Mouse (Mus musculus) neural tube, embryonic 15.5 days (tissue): ENCODE measurements around the gene Fam90a1a. TPM values are rescaled to one million over a fixed set of nuclear protein-coding genes. Genes with fewer than 3 reads are reported as not detected.
"Not testable (repeated sequence)": the region's sequence is repeated elsewhere in the genome, so short reads cannot be mapped to it uniquely, and the experiment has no call there.

Experiments
- ATAC-seq: fragments of 200-750 bp; cut with Nextera tagmentation; 2 replicates; pipeline ENCODE4 v1.8.0; 2017; ENCODE audit warnings: mild to moderate bottlenecking, moderate TSS enrichment, moderate library complexity; ENCODE audit not compliant: low FRiP score
- H3K27ac ChIP-seq: fragments of 300-500 bp; sonication (generic); replicated peaks from 2 replicates; pipeline ENCODE4 v1.5.1; 2015; ENCODE audit warnings: mild to moderate bottlenecking, inconsistent platforms
- H3K27me3 ChIP-seq: fragments of 300-500 bp; sonication (generic); replicated peaks from 2 replicates; pipeline ENCODE4 v1.6.1; 2015; ENCODE audit warnings: inconsistent platforms
- H3K36me3 ChIP-seq: fragments of 300-500 bp; sonication (generic); 2 replicates; pipeline ENCODE4 v1.6.1; 2015; ENCODE audit warnings: inconsistent platforms
- H3K4me1 ChIP-seq: fragments of 300-500 bp; sonication (generic); 2 replicates; pipeline ENCODE4 v1.6.1; 2015; ENCODE audit warnings: inconsistent platforms
- H3K4me2 ChIP-seq: fragments of 300-500 bp; sonication (generic); 2 replicates; pipeline ENCODE4 v1.6.1; 2015; ENCODE audit warnings: inconsistent platforms, mild to moderate bottlenecking, moderate library complexity
- H3K4me3 ChIP-seq: fragments of 300-500 bp; sonication (generic); replicated peaks from 2 replicates; pipeline ENCODE4 v1.5.1; 2015; ENCODE audit warnings: mild to moderate bottlenecking, inconsistent platforms
- H3K9ac ChIP-seq: fragments of 300-500 bp; sonication (generic); replicated peaks from 2 replicates; pipeline ENCODE4 v1.6.1; 2015; ENCODE audit warnings: mild to moderate bottlenecking, inconsistent platforms
- H3K9me3 ChIP-seq: fragments of 300-500 bp; sonication (generic); replicated peaks from 2 replicates; pipeline ENCODE4 v1.6.1; 2016; ENCODE audit warnings: inconsistent platforms
- WGBS: fragments of 180-500 bp; shearing (Covaris S2); methylation state at CpG from one replicate; pipeline ENCODE4 v1.1.7; 2015; ENCODE audit warnings: mixed read lengths; 5-methylcytosine and 5-hydroxymethylcytosine counted together
- polyA plus RNA-seq: library from polyadenylated mRNA; unstranded; fragments of >200 nt; fragmentation: Nextera tagmentation; extraction: Ambion mirVana; gene quantifications from 2 replicates; pipeline ENCODE4 v1.2.1, GENCODE M21; 2015

Gene Fam90a1a
- not detected in 2 replicates for polyA plus RNA-seq

- H3K9me3 ChIP-seq = no peaks in the 10 kb centered on the region
- no peak within 1 kb of the TSS for H3K4me2 ChIP-seq
- H3K36me3 ChIP-seq = no peaks in the 10 kb centered on the region
- no peak within 1 kb of the TSS for H3K27ac ChIP-seq
- H3K27me3 ChIP-seq = no peaks in the 10 kb centered on the region
- ATAC-seq = no peak
- no peak within 1 kb of the TSS for H3K9ac ChIP-seq
- no peaks in the 10 kb centered on the region for H3K4me1 ChIP-seq
- no peak within 1 kb of the TSS for H3K4me3 ChIP-seq
- 93% methylated on average over 2 of the region's 2 CpGs for WGBS
These were observed at the start of gene Fam90a1a for GRCm38 (mm10) chr8:21958414-21958813. Fam90a1a (plus strand) TSS chr8:21958714.

- H3K9me3 ChIP-seq = no peaks in the 10 kb centered on the region
- H3K27ac ChIP-seq = no peak overlapping the region
- H3K36me3 ChIP-seq = no peaks in the 10 kb centered on the region
- H3K4me1 ChIP-seq = no peaks in the 10 kb centered on the region
- H3K4me3 ChIP-seq = no peak overlapping the region
- ATAC-seq = no peak
- no peak overlapping the region for H3K4me2 ChIP-seq
- 10% methylated on average over 1 of the region's 1 CpGs for WGBS
- no peak overlapping the region for H3K9ac ChIP-seq
- no peaks in the 10 kb centered on the region for H3K27me3 ChIP-seq
These were observed 46.6 kb upstream of the Fam90a1a start for GRCm38 (mm10) chr8:21911931-21912330.

- Histone ChIP-seq H3K27ac (no peak overlapping the region), H3K4me2 (no peak overlapping the region), H3K4me1 (no peaks in the 10 kb centered on the region), H3K4me3 (no peak overlapping the region), H3K27me3 (no peaks in the 10 kb centered on the region), H3K36me3 (no peaks in the 10 kb centered on the region), H3K9me3 (no peaks in the 10 kb centered on the region), H3K9ac (no peak overlapping the region)
- no peak for ATAC-seq
- 29% methylated on average over 2 of the region's 2 CpGs for WGBS
These were observed 46.0 kb upstream of the Fam90a1a start for GRCm38 (mm10) chr8:21912554-21912953.

- Histone ChIP-seq H3K9ac (no peak overlapping the region), H3K4me3 (no peak overlapping the region), H3K36me3 (no peaks in the 10 kb centered on the region), H3K9me3 (no peaks in the 10 kb centered on the region), H3K27ac (no peak overlapping the region), H3K4me1 (no peaks in the 10 kb centered on the region), H3K4me2 (no peak overlapping the region), H3K27me3 (no peaks in the 10 kb centered on the region)
- no peak for ATAC-seq
- 94% methylated on average over 3 of the region's 3 CpGs for WGBS
These were observed 42.9 kb upstream of the Fam90a1a start for GRCm38 (mm10) chr8:21915625-21916024.

- ATAC-seq, H3K4me1 ChIP-seq, H3K4me3 ChIP-seq, H3K9me3 ChIP-seq, H3K4me2 ChIP-seq, H3K27ac ChIP-seq, H3K36me3 ChIP-seq, H3K9ac ChIP-seq, H3K27me3 ChIP-seq: not testable (repeated sequence)
- 81% methylated on average over 3 of the region's 3 CpGs for WGBS
These were observed 27.8 kb upstream of the Fam90a1a start for GRCm38 (mm10) chr8:21930754-21931153.

GRCm38 (mm10) chr8:21932610-21933009 lies 25.9 kb upstream of the Fam90a1a start, which contains the start of gene Defb15:
Defb15 (minus strand) TSS chr8:21932710.
- Histone ChIP-seq H3K9ac (no peak within 1 kb of the TSS), H3K4me2 (no peak within 1 kb of the TSS), H3K4me1 (no peaks in the 10 kb centered on the region), H3K36me3 (no peaks in the 10 kb centered on the region), H3K27ac (no peak within 1 kb of the TSS), H3K27me3 (no peaks in the 10 kb centered on the region), H3K9me3 (no peaks in the 10 kb centered on the region), H3K4me3 (no peak within 1 kb of the TSS)
- ATAC-seq = no peak
- 91% methylated on average over 6 of the region's 6 CpGs for WGBS

GRCm38 (mm10) chr8:21938052-21938451 lies 20.5 kb upstream of the Fam90a1a start, which contains the start of gene Defb35:
Defb35 (plus strand) TSS chr8:21938352.
- H3K9me3 ChIP-seq, H3K4me1 ChIP-seq, H3K36me3 ChIP-seq, H3K27ac ChIP-seq, H3K4me2 ChIP-seq, ATAC-seq, H3K4me3 ChIP-seq, H3K27me3 ChIP-seq, H3K9ac ChIP-seq: not testable (repeated sequence)
- WGBS = 86% methylated on average over 4 of the region's 4 CpGs

- H3K4me1 ChIP-seq = no peaks in the 10 kb centered on the region
- no peak within 1 kb of the TSS for H3K4me2 ChIP-seq
- 82% methylated on average over 6 of the region's 6 CpGs for WGBS
- H3K27ac ChIP-seq = no peak within 1 kb of the TSS
- no peak within 1 kb of the TSS for H3K4me3 ChIP-seq
- H3K9me3 ChIP-seq = no peaks in the 10 kb centered on the region
- H3K36me3 ChIP-seq = no peaks in the 10 kb centered on the region
- no peak for ATAC-seq
- no peaks in the 10 kb centered on the region for H3K27me3 ChIP-seq
- H3K9ac ChIP-seq = no peak within 1 kb of the TSS
These were observed 12.1 kb upstream of the Fam90a1a start, which contains the start of gene Defb13 for GRCm38 (mm10) chr8:21946462-21946861. Defb13 (plus strand) TSS chr8:21946762.

GRCm38 (mm10) chr8:21947311-21948017 lies 11.1 kb upstream of the Fam90a1a start:
- H3K27me3 ChIP-seq = no peaks in the 10 kb centered on the region
- H3K4me3 ChIP-seq = no peak overlapping the region
- H3K9me3 ChIP-seq = no peaks in the 10 kb centered on the region
- H3K27ac ChIP-seq = no peak overlapping the region
- H3K4me2 ChIP-seq = no peak overlapping the region
- no peak for ATAC-seq
- WGBS = 66% methylated on average over 9 of the region's 9 CpGs
- no peaks in the 10 kb centered on the region for H3K36me3 ChIP-seq
- no peaks in the 10 kb centered on the region for H3K4me1 ChIP-seq
- H3K9ac ChIP-seq = no peak overlapping the region

- Histone ChIP-seq H3K27me3 (no peaks in the 10 kb centered on the region), H3K9me3 (no peaks in the 10 kb centered on the region), H3K9ac (no peak overlapping the region), H3K36me3 (no peaks in the 10 kb centered on the region), H3K4me2 (no peak overlapping the region), H3K4me1 (no peaks in the 10 kb centered on the region), H3K27ac (no peak overlapping the region), H3K4me3 (no peak overlapping the region)
- no peak; the same call in 1 of the 2 replicates for ATAC-seq
- 7% methylated on average over 9 of the region's 9 CpGs for WGBS
These were observed 3.2 kb upstream of the Fam90a1a start for GRCm38 (mm10) chr8:21955321-21955720.

- no peaks in the 10 kb centered on the region for H3K27me3 ChIP-seq
- no peak overlapping the region for H3K9ac ChIP-seq
- 91% methylated on average over 3 of the region's 3 CpGs for WGBS
- no peak overlapping the region for H3K4me3 ChIP-seq
- H3K27ac ChIP-seq = no peak overlapping the region
- H3K36me3 ChIP-seq = no peaks in the 10 kb centered on the region
- H3K9me3 ChIP-seq = no peaks in the 10 kb centered on the region
- H3K4me2 ChIP-seq = no peak overlapping the region
- no peak for ATAC-seq
- H3K4me1 ChIP-seq = no peaks in the 10 kb centered on the region
These were observed 2.2 kb upstream of the Fam90a1a start for GRCm38 (mm10) chr8:21956336-21956735.

GRCm38 (mm10) chr8:21966646-21967045 lies 8.1 kb downstream of the Fam90a1a start:
- Histone ChIP-seq H3K27me3 (no peaks in the 10 kb centered on the region), H3K4me2 (no peak overlapping the region), H3K36me3 (no peaks in the 10 kb centered on the region), H3K9ac (no peak overlapping the region), H3K9me3 (no peaks in the 10 kb centered on the region), H3K4me1 (no peaks in the 10 kb centered on the region), H3K4me3 (no peak overlapping the region), H3K27ac (no peak overlapping the region)
- no peak for ATAC-seq
- WGBS = 83% methylated on average over 1 of the region's 1 CpGs
